Mouse (Mus musculus): ENCODE measurements around the gene Fkbp8. TPM values are rescaled to one million over a fixed set of nuclear protein-coding genes. Genes with fewer than 3 reads are reported as not detected.

The Fkbp8 gene
- polyA plus RNA-seq, 1 experiment from 2014 or later, result 300 TPM

- peaks cover 39% of the 10 kb centered on the region for H3K4me1 ChIP-seq (replicated peaks; ENCODE audit: control insufficient read depth, insufficient read depth, low read length)
- H3K9me3 ChIP-seq (ENCODE audit: control insufficient read depth, low read length), result no peaks in the 10 kb centered on the region
- WGBS, result 15% methylated on average over 10 of the region's 10 CpGs
- peak overlapping the region; percentile 82 for H3K4me2 ChIP-seq (ENCODE audit: low read depth, low read length)
- peaks cover 89% of the 10 kb centered on the region for H3K27me3 ChIP-seq (ENCODE audit: control insufficient read depth, insufficient read depth, low read depth, low read length)
- no peaks in the 10 kb centered on the region for H3K36me3 ChIP-seq (ENCODE audit: control insufficient read depth, insufficient read depth, low read length)
- ATAC-seq (ENCODE audit: low read depth), result peak; percentile 21; the same call in 1 of the 2 replicates
- no peak overlapping the region; the same call in 1 of the 2 replicates for H3K4me3 ChIP-seq (ENCODE audit: low read length)
- peak overlapping the region; percentile 58 for H3K9ac ChIP-seq (ENCODE audit: low read length)
- H3K27ac ChIP-seq (ENCODE audit: low read length), result peak overlapping the region; percentile 99
Observed at GRCm38 (mm10) chr8:70490061-70490879, 37.3 kb upstream of the Fkbp8 start.

GRCm38 (mm10) chr8:70490880-70491495 is 36.5 kb upstream of the Fkbp8 start:
- no peak for ATAC-seq (ENCODE audit: low read depth)
- Histone ChIP-seq H3K4me2 (ENCODE audit: low read depth, low read length) (peak overlapping the region; percentile 82), H3K9ac (ENCODE audit: low read length) (peak overlapping the region; percentile 74; the same call in 1 of the 2 replicates), H3K27ac (ENCODE audit: low read length) (peak overlapping the region; percentile 99), H3K9me3 (ENCODE audit: control insufficient read depth, low read length) (no peaks in the 10 kb centered on the region), H3K27me3 (ENCODE audit: control insufficient read depth, insufficient read depth, low read depth, low read length) (peaks cover 88% of the 10 kb centered on the region), H3K36me3 (ENCODE audit: control insufficient read depth, insufficient read depth, low read length) (no peaks in the 10 kb centered on the region), H3K4me3 (ENCODE audit: low read length) (0 out of 2 replicates have a peak overlapping the region, but pooled peaks have one; percentile 12), H3K4me1 (replicated peaks; ENCODE audit: control insufficient read depth, insufficient read depth, low read length) (peaks cover 46% of the 10 kb centered on the region)
- WGBS, result 5% methylated on average over 20 of the region's 20 CpGs

DNA sequence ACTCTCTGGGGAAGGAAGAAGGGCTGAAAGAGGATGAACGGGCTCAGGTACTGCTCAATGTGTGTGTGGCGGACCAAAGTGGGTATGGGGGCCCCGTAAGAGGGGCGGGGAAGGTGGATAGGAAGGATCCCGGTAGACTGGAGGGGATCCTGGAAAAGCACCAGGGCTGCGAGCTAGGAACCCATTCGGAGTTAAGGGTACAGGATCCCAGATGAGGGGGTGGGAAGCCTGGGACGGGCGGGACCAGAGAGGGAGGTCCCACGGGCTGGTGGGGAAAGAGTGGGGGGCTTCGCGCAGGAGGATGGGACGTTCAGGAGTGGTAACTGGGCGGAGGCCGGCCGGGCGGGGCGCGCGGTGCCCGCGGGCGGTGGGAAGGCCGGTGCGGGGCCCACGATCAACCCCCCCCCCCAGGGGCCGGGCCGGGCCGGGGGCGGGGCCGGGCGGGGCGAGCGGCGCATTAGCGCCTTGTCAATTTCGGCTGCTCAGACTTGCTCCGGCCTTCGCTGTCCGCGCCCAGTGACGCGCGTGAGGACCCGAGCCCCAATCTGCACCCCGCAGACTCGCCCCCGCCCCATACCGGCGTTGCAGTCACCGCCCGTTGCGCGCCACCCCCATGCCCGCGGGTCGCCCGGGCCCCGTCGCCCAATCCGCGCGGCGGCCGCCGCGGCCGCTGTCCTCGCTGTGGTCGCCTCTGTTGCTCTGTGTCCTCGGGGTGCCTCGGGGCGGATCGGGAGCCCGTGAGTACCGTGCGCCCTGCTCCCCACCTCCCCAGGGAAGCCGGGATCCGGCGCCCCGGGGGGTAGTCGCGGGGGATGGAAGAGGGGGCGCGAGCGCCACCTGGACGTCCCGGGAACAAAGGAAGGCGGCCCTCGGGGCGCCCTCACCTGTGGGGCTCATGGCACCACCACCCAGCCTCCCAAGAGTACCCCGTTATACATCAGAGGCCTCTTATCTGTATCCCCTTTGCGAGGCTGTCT is 34.6 kb upstream of the Fkbp8 start, which contains the start of gene Crlf1:
Gene Crlf1, plus strand, starts transcription at position 495 of the 977 bp plus-strand sequence.
- ATAC-seq (ENCODE audit: low read depth), result peak; percentile 36
- WGBS, result 2% methylated on average over 52 of the region's 93 CpGs
- peak within 1 kb of the TSS; percentile 74 for H3K9ac ChIP-seq (ENCODE audit: low read length)
- peak within 1 kb of the TSS; percentile 82 for H3K4me2 ChIP-seq (ENCODE audit: low read depth, low read length)
- H3K4me1 ChIP-seq (replicated peaks; ENCODE audit: control insufficient read depth, insufficient read depth, low read length), result peaks cover 37% of the 10 kb centered on the region
- H3K27me3 ChIP-seq (ENCODE audit: control insufficient read depth, insufficient read depth, low read depth, low read length), result peaks cover 80% of the 10 kb centered on the region
- H3K27ac ChIP-seq (ENCODE audit: low read length), result peak within 1 kb of the TSS; percentile 99
- no peaks in the 10 kb centered on the region for H3K9me3 ChIP-seq (ENCODE audit: control insufficient read depth, low read length)
- H3K4me3 ChIP-seq (ENCODE audit: low read length), result peak within 1 kb of the TSS; percentile 60
- H3K36me3 ChIP-seq (ENCODE audit: control insufficient read depth, insufficient read depth, low read length), result no peaks in the 10 kb centered on the region

DNA sequence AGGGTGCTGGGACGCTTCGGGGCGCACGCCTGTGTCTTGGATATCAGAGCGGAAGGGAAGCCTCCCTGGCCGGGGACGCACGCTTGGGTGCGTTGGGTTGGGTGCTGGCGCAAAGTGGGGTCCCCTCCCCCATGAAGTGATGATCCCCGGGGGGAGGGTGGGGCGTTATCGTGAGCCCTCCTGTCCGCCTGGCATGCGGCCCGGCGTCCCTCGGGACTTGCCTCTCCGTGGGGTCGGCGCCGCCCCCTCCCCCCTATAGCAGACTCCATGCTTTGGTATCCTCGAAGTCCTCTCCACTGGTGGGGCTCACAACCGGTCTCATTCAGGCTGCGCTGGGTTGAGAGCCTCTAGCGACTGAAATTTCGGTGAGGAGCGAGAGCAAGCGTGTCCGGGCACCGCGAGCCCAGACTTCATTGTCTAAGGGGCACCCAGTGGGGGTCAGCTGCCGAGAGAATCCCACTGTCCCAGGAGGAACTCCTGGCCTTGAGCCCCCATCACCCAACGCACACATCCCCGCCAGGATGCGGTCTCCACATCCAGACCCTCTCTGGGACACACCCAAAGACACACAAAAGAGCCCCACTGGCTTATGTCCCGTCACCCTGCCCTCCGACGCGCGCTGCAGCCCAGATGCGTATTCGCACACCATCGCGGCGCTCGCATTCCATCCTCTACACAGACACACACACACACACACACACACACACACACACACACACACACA is 33.7 kb upstream of the Fkbp8 start:
- Histone ChIP-seq H3K9me3 (ENCODE audit: control insufficient read depth, low read length) (no peaks in the 10 kb centered on the region), H3K27me3 (ENCODE audit: control insufficient read depth, insufficient read depth, low read depth, low read length) (peaks cover 71% of the 10 kb centered on the region), H3K4me2 (ENCODE audit: low read depth, low read length) (peak overlapping the region; percentile 82), H3K4me3 (ENCODE audit: low read length) (peak overlapping the region; percentile 60), H3K9ac (ENCODE audit: low read length) (peak overlapping the region; percentile 74), H3K36me3 (ENCODE audit: control insufficient read depth, insufficient read depth, low read length) (no peaks in the 10 kb centered on the region), H3K27ac (ENCODE audit: low read length) (peak overlapping the region; percentile 78), H3K4me1 (replicated peaks; ENCODE audit: control insufficient read depth, insufficient read depth, low read length) (peaks cover 28% of the 10 kb centered on the region)
- ATAC-seq (ENCODE audit: low read depth), result no peak; the same call in 1 of the 2 replicates
- WGBS, result under 1% methylated on average over 47 of the region's 47 CpGs

DNA sequence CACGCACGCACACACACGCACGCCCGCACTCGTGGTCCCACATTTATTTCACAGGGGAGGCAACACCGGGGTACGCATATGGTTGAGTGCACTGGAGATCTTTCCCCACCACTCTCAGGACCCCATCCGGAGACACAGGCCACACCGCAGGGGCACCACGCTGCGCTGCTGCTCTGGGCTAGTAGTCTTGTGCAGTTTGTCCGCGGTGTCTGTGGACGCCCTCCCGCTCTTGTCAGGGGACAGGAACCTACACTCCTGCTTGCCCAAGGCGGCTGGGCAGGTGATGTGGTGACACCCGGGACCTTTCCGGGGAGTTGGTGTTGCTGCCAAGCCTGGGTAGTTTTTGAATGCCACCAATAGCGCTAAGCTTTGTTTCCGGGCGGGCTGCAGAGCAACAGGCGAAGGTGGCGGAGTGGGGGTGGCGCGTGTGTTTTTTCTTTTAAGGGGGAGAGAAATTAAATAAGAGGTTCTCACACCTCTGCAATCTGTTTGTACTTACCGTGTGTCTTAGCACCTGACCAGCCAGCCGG is 33.0 kb upstream of the Fkbp8 start:
- 4% methylated on average over 25 of the region's 28 CpGs for WGBS
- peak overlapping the region; percentile 74 for H3K9ac ChIP-seq (ENCODE audit: low read length)
- H3K9me3 ChIP-seq (ENCODE audit: control insufficient read depth, low read length), result no peaks in the 10 kb centered on the region
- ATAC-seq (ENCODE audit: low read depth), result no peak
- H3K4me1 ChIP-seq (replicated peaks; ENCODE audit: control insufficient read depth, insufficient read depth, low read length), result peaks cover 21% of the 10 kb centered on the region
- H3K27me3 ChIP-seq (ENCODE audit: control insufficient read depth, insufficient read depth, low read depth, low read length), result peaks cover 67% of the 10 kb centered on the region
- H3K4me3 ChIP-seq (ENCODE audit: low read length), result peak overlapping the region; percentile 60
- H3K27ac ChIP-seq (ENCODE audit: low read length), result no peak overlapping the region
- peak overlapping the region; percentile 82 for H3K4me2 ChIP-seq (ENCODE audit: low read depth, low read length)
- no peaks in the 10 kb centered on the region for H3K36me3 ChIP-seq (ENCODE audit: control insufficient read depth, insufficient read depth, low read length)

- ATAC-seq (ENCODE audit: low read depth), result no peak
- H3K9ac ChIP-seq (ENCODE audit: low read length), result peak overlapping the region; percentile 48
- peak overlapping the region; percentile 82 for H3K4me2 ChIP-seq (ENCODE audit: low read depth, low read length)
- H3K9me3 ChIP-seq (ENCODE audit: control insufficient read depth, low read length), result no peaks in the 10 kb centered on the region
- H3K4me3 ChIP-seq (ENCODE audit: low read length), result peak overlapping the region; percentile 60
- H3K36me3 ChIP-seq (ENCODE audit: control insufficient read depth, insufficient read depth, low read length), result no peaks in the 10 kb centered on the region
- no peak overlapping the region for H3K27ac ChIP-seq (ENCODE audit: low read length)
- WGBS, result 6% methylated on average over 21 of the region's 21 CpGs
- peaks cover 67% of the 10 kb centered on the region for H3K27me3 ChIP-seq (ENCODE audit: control insufficient read depth, insufficient read depth, low read depth, low read length)
- H3K4me1 ChIP-seq (replicated peaks; ENCODE audit: control insufficient read depth, insufficient read depth, low read length), result peaks cover 15% of the 10 kb centered on the region
Observed at GRCm38 (mm10) chr8:70495001-70495770, 32.3 kb upstream of the Fkbp8 start.

DNA sequence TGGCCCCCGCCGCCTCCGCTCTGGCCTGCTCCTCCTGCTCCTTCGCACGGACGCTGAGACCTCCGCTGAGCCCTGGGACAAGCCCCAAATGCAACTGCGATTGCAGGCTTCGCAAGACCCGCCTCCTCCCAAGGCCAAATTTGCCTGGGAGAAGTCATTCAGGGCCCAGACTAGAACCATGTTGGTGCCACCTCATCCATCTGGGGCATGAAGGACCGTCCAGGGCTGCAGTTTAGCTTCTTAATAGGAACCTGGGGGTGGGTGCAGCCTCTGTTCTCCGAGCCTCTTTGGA is 31.8 kb upstream of the Fkbp8 start:
- Histone ChIP-seq H3K9me3 (ENCODE audit: control insufficient read depth, low read length) (no peaks in the 10 kb centered on the region), H3K36me3 (ENCODE audit: control insufficient read depth, insufficient read depth, low read length) (no peaks in the 10 kb centered on the region), H3K9ac (ENCODE audit: low read length) (peak overlapping the region; percentile 48), H3K4me2 (ENCODE audit: low read depth, low read length) (peak overlapping the region; percentile 82), H3K4me1 (replicated peaks; ENCODE audit: control insufficient read depth, insufficient read depth, low read length) (peaks cover 15% of the 10 kb centered on the region), H3K4me3 (ENCODE audit: low read length) (peak overlapping the region; percentile 60), H3K27me3 (ENCODE audit: control insufficient read depth, insufficient read depth, low read depth, low read length) (peaks cover 66% of the 10 kb centered on the region), H3K27ac (ENCODE audit: low read length) (no peak overlapping the region)
- WGBS, result 16% methylated on average over 12 of the region's 12 CpGs
- ATAC-seq (ENCODE audit: low read depth), result no peak

Data from lung, embryonic 16.5 days (tissue).